Mouse (Mus musculus): Measurements from ENCODE around the gene Sorcs2.

The Sorcs2 gene

DNA sequence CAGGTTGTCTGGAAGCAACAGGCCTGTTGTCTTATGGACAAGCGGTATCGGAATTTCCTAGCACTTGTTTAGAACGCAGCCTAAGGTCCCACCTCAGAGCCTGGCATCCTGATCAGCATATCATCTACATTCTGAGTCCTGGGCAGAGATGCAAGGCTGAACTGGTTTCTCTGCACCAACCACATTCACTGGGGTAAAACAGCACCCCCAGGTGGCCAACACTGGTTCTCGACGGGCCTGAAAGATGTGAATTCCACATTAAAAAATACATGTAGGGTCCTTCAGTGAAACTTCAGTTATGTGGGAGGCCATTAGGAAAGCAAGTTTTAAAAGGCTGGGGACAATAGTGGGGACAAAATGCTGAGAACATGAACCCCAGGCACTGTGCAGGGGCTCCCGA, 174.2 kb downstream of the Sorcs2 start:
- DNase-seq = peak; percentile 26 to 33

DNA sequence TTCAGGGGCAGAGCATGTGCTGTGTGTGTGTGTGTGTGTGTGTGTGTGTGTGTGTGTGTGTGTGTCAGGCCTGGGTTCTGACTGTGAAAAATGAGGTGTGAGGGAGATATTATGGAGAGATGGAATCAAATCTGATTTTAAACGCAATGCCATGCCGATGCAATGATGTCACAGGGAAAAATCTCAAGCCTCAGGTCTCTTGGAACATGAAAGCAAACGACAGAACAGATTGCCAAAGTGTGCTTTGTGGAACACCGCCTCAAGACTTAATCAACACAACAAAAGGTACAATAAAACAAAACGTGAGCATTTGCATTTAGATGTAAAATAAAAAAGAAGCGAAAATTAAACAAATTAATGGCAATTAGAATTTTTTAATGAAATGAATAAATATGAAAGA, 177.3 kb downstream of the Sorcs2 start:
- no peak for DNase-seq

DNA sequence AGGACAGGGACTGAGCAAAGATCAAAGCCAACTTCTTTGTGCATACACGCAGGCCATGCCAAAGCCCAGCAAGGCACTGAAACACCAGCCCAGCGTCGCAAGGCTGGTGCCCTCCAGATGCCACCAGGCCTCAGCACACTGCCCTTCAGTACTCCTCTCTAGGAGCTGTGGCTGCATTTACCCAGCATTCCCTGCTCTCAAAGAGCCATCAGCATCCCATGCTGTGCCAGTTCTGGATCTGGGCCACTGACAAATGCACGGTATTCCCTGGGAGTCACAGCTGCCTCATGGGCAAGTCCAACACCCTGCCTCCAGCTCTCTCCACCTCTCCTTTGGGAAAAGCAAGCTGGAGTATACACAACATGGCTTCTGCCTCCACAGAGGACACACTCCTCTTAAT, 177.8 kb downstream of the Sorcs2 start:
- DNase-seq = no peak

DNA sequence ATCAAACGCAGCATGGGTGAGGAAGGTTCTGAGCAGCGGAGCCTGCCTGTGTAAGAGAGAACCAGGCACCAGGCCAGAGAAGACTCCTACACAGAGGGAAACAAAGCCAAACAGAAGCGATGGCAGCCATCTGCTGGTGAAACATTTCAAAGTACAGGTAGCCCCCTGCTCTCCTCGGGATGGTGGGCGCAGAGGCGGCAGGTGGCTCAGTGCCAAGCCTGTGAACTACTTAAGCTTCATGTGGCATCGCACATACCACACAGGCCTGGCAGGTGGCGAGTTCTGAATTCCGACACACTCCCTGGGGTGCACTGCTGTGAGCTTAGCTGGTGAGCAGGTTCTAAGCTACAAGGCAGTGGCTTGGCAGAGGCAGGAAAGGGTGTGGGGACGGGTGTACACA, 184.6 kb downstream of the Sorcs2 start:
- DNase-seq = peak in 1 of 2 experiments; percentile 5

DNA sequence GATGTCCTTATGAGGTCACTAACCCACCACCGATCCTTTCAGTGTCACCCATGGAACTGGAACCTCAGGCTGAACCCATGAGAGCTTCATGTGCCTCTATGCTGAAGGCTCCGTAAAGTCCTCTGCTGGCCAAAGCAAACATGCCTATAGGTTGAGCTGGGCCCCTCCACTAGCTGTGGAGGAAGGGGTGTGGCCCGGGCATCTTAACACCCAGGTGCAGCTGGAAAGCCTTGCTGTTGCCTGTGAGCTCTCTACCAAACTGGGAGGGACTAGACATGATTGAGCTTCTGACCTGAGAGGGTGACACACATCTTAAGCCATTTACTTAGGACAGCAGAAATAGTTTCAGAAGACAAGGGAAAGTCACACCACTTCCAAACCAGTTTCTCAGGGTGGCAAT, 189.1 kb downstream of the Sorcs2 start:
- no peak for DNase-seq

DNA sequence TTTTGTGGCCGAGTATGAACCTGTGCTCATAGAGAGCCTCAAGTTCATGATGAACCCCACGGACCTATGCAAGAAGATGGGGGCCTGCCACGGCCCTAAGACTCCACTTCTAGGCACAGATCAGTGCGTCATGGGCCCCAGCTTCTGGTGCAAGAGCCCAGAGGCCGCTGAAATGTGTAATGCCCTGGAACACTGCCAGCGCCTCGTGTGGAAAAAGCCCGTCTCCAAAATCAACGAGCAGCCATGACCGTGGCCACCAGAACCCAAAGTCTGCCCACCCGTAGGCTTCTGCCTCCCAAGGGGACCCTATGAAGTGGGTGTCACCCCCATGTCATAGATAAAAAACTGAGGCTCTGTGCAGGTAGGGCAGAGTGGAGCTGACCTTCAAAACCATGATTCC, 192.5 kb downstream of the Sorcs2 start:
- DNase-seq = no peak

DNA sequence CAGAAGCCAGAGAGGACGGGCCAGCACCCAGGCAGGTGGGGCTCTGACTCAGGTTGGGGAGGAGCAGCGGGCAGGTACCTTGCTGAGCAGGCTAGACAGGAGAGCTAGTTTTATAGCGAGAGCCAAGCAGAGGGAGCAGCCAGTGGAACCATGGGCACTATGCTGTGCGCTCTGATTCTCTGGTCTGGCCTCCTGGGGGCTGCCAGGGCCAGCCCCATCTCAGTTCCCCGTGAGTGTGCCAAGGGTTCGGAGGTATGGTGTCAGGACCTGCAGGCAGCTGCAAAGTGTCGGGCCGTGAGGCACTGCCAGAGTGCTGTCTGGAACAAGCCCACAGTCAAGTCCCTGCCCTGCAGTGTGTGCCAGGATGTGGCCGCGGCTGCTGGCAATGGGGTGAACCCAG, 194.0 kb downstream of the Sorcs2 start, which contains the start of gene Psapl1:
Gene Psapl1, plus strand, starts transcription at position 106 of the 400 bp plus-strand sequence.
- no peak for DNase-seq

DNA sequence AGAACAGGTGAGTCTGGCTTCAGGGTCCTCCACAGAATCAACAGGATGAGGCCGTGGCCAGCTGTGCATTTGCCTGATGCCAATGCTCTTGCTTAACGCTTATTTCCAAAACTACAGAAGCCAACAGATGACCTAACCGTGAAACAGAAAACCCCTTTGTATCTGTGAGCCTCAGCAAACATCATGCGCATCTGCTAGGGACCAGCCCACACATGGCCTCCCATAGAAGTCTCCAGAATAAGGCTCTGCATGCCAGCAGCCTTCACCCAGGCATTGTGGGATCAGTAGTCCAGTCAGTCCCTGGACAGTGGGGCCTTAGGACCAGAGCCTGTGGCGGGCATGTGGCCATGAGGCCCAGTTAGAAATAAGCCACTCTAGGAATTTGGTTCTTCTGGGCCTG, 194.5 kb downstream of the Sorcs2 start:
- DNase-seq = no peak

DNA sequence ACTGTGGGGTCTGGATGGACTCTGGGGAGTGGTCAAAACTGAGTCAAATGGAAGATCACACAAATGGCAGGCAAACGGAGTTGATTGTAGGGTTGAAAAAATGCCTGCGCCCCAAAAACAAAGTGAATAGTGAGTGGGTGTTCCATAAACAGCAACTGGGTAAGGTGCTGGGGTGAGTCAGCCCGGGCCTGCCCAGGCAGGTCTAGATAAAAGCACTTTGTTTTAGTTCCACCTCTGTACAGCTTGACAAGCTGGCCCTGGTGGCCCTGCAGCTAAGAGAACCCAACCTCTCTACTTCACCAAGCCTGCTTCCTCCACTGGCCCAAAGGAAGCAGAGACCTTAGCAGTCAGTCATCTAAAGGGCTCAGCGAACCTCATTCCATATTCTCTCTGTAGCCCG, 195.2 kb downstream of the Sorcs2 start:
- DNase-seq = no peak

DNA sequence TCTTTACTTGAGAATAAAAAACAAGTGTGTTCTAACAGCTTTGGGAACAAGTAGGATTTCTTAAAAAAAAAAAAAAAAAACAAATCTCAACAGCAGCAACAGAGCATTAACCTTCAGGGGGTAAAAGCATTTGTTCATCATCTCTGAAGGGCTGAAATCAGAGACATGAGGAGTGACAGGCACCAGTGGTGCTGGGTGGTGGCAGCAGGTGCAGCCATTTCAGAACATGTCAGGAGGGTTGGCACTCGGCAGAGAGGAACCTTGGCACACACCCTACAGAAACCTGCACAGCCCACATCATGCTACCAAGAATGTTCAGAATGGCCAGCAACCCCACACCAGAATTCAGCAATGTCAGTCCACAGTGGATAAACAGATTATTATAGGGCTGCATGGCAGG, 198.4 kb downstream of the Sorcs2 start:
- no peak for DNase-seq

DNA sequence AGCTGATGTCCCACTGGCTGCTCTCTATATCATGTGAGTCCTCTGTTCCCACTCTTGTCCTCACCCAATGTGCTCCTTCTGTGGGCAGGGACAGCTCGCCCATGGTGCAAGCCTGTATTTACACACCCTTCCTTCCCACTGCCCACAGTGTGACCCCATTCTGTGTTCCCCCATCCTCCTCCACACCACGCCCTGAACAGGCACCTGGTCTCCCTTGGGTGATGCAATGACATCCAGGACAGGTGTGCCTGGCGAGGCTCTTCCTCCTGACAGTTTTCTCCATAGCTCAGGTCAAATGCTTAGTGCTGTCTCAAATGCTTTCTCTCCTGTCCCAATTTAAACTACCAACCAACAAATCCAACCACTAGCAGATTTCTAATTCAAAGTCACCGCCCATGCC, 202.5 kb downstream of the Sorcs2 start:
- no peak for DNase-seq

DNA sequence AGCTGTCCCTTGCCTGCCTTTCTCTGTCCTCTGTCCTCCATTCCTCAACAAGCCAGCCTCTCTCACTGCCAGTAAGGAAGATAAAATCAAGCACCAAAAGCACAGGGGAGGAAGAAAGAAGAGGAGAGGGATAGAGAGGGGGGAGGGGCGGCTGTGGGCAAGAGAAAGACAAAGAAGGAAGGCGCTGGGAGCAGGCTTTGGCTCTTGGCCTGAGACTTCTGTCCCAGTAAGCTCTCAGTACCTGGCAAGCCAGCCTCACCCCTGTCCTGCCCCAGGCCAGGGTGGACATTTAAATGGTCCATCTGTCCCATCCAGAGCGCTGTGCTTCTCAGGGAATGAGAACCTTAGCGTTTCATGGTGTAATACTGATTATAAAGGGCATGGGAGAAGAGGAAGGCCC, 203.3 kb downstream of the Sorcs2 start:
- no peak for DNase-seq

DNA sequence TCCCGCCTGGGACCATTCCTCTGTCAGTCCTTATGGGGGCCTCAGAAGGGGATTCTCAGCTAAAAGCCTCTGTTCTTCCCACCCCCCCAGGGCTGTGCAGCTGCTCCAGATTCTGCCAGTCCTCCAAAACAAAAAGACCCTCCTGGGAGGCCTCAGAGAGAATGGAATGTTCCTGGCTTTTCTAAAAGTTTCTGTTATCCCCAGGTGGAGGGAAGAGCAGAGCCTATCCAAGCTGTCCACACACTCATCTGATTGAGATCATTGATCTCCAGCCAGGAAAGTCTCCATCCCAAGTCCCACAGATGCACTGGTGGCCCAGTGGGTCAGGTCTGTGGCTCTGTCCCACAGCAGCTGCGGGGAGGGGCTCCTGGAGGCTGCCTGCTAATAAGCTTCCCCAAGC, 205.3 kb downstream of the Sorcs2 start:
- DNase-seq = no peak

DNA sequence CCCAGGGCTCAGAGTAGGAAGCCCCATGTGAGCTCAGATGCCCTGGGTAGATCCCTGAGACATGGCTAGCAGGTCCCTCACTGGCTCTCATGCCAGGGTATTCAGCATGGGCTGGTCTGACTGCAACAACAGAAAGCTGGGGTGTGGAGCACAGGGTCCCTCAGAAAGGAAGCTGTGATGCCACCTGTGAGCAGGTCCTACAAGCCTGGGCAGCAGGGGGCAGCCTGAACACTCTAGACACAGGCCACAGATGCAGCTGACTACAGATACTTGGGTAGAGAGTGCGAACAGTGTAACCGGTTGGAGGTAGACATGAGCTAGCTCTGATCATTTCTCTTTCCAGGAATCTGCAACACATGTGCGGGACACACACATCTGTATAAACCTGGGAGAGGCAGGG, 206.1 kb downstream of the Sorcs2 start:
- DNase-seq = no peak

DNA sequence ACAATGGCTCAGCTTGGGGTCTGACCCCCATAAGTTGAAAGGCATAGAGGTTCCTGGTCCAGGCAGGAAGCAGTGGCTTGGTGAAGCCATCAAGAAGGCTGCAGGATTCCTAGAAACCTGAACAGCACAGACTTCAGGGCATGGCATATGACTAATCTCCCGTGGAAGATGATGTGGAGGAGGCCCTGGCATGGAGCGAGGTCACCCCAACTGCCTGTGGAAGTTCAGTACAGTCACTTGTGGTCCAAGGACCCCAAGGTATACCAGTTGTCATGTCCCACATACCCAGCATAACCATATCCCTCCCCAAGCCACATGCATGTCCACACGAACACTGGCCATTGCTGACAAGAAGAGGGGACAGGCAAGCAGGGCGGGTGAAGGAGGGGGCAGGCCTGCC, 206.7 kb downstream of the Sorcs2 start:
- no peak for DNase-seq

DNA sequence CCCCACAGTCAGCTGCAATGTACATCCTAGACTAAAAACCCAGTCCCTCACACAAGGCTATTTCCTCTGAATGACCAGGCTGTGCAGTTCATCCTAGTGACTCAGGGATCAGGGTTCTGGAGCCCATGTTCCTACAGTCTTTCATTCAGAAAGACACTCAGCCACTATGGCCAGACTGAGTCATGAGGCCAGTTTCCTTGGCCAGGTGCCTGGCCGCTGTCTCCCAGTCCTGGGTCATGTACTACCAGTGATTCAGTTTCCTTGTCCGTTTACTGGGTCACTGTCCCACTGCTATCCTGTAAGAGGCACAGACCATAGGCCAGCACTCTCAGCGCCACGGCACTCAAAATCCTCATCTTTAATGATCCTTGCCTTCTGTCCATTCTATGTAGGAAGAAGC, 209.6 kb downstream of the Sorcs2 start:
- no peak for DNase-seq

DNA sequence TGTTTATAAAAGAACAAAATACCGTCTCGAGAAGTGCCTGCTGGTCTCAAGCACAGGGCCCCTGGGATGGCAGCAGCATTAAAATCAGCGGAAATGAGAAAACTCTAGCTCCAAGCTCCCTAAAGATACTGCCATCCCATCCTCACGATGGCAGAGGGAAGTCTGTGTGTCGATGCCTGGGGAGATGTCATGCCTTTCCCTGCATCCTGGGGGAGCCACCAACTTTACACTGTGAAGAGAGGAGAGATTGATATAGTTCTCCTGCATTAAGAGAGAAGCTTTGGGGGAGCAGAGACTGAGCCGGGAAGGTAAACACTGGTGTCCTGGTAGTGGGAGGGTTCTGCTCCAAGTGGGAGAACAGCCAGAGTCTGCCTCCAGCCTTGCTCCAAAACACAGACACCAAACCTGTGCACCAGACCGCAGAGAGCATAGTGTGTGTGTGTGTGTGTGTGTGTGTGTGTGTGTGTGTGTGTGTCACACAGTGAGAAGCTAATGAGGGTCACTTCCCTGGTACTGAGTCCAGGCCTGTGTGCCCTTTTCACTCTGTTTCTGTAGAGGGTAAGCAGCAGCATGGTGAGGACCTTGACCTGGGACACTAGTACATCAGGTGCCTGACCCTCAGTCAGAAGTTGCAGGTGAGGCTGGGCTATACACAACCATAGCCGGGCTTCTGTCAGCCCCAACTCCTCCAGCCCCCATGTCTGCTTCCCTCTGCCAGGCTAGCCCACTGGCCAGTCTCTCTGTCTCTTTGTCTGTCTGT, 211.5 kb downstream of the Sorcs2 start:
- DNase-seq = no peak

DNA sequence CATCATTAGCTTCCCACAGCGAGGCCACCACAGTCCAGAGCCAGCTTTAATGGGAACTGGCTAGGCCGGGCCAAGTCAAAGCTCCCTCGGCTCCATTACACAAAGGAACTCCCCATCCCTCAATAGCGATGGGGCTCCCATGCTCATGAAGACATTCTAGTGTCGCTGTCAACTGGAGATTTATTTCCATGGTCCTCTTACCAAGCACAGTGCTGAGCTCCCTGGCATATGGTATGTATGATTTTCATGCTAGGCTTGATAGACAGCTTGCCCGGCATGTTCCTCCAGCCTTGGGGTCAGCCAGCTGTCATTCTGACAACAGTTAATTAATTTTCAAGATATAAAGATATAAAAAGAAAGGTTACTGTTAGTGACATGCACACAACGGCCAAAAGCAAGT, 215.6 kb downstream of the Sorcs2 start:
- no peak for DNase-seq

DNA sequence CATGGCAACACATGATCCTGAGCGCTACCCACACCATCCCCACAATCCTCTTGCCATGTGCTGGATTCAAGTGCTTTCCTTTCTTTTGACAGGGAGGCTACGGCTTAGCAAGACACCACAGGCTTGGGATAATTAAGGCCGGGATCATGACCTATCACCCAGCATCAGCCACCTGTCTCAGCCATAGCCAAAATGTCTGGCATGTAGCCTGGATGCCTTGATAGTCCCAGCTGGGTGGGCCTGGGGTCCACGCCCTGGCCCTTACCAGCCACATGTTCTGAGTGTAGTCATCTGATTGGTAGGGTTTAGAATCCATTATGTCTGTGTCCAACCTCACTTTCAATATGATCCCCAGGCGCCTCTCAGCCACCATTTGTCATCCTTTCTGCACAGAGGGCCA, 218.2 kb downstream of the Sorcs2 start:
- no peak for DNase-seq

DNA sequence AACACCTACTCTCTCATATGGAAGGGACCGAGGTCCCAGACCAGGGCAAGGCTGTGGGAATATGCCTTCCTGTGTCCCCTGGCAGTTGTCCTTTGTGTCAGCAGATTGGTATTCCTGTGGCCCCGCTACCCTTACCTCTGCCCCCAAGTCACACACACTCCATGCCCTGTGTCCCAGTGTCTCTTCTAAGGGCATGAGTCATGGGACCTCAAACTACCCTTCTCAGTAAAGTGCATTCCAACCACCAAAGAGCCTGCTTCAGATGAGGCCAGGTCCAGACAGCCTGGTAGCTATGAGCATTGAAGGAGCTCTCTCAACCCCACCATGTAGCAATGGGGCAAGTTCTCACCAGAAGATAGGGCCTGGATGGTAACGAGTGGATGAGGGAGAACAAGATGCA, 219.2 kb downstream of the Sorcs2 start:
- DNase-seq = no peak

DNA sequence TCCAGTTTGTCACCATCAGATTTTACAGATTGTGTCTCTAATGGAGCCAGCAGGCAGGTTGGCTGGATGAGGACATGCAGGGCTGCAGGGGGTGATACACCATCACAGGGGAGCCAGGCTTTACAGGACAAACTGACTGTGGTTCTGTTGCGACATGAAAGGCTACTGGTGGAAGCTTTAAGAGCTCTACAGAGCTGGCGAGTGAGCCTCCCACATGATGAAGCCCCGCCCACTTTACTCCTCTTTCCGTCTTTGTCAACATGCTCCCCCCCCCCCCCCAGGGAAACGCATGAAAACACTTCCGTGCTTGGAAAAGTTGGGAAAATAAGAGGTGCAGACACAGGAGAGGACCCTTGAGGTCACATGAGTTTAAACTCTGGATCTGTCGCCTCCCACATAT, 219.7 kb downstream of the Sorcs2 start:
- no peak for DNase-seq

DNA sequence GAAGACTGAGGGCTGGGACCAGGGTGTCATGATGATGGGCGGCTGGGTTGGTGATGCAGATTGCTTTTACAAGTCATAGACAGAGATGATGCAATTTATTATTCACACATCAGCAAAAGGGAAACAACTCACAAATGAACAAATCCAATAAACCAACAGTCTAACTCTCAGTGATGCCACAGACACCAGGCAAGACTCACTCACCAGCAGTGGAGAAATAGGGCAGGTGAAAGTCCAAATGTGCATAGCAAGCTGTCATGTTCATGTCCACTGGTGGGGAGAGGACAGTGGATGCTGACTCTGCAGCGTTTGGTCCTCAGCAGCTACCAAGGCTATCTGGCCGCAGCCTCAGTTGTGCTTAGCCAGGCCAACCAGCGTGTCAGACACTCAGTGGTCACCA, 221.1 kb downstream of the Sorcs2 start:
- no peak for DNase-seq

DNA sequence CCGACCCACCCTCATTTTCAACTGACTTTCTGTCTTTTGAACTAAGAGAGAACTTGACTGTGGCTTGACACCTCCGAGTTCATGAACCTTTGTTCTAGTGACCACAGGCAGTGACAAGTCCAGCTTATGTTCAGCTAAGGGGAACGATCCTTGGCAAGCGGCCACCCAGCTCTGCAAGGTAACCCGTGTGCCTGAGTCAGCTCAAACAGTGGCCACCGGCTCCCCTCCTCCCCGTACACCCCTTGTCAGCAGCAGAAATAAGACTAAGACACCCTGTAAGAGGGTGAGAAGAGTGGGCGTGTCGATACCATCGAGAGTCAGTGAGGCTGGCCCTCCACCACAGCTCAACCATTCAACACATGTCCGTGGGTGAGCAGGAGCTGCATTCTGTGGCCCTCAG, 221.5 kb downstream of the Sorcs2 start:
- no peak for DNase-seq

DNA sequence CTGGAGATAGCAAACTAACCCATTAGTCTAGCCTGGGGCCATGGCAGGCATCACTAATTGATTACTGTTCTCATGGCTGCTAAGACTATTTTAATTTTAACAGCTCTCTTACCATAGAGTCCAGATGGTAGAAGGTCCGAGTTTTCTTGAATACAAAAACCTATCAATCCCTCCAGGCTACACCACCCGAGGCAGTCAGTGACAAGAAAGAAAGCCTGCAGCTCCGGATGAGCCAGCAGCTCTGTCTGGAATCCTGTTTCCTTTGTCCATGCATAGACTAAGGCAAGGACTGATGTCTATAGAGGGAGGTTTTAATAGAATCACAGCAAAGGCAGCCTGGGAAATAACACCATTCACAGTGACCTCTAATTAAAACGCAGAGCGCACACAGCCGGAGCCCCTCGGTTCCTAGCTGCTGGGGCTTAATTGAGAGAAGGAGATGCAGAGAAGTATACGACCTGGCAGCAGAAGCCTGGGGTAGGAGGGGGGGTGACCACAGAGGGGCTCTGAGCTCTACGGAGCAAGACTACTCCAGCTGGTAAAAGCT, 223.3 kb downstream of the Sorcs2 start:
- no peak for DNase-seq

Measured in cerebellum, postnatal 36 days (tissue).